Mouse (Mus musculus) left cerebral cortex, adult 18-20 months (tissue): ENCODE data around the gene Gm21317. TPM values are rescaled to one million over a fixed set of nuclear protein-coding genes. Genes with fewer than 3 reads are reported as not detected.
"Not testable (repeated sequence)": the region's sequence is repeated elsewhere in the genome, so short reads cannot be mapped to it uniquely, and the experiment has no call there.

ENCODE experiments used
- DNase-seq, 2 experiments: peaks; one replicate each; pipeline ENCODE4 v3.0.0; 2021 to 2022; ENCODE audit warnings: low spot score in 2 of 2, mixed read lengths in 1 of 2
- long read RNA-seq, 2 experiments: library from polyadenylated mRNA; stranded (forward); transcript quantifications; one replicate each; pipeline ENCODE4 v2.0.0; 2021
- total RNA-seq, 2 experiments: library from RNA; stranded (reverse); gene quantifications; 2 replicates each; pipeline ENCODE4 v1.2.3; 2021

The Gm21317 gene
- not detected for total RNA-seq
- long read RNA-seq, experiment 1, result 0 reads
- long read RNA-seq, experiment 2, result 0 reads

DNA sequence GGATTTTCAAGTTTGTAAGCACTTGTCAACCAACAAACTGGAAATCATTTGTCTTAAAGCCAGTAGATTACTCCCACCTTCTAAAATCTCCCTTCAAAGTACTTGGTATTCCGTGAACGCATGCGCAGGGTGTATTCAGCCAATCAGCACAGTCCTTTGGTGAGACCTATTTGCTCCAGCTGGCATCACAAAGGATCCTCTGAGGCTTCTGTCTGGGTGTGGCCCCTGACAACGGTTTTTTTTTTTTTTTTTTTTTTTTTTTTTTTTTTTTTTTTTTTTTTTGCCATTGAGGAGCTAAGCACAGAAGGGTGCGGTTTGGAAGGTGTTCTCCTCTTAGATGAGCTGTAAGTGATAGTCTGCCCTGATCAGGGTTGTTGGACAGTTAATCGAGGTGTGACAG lies at the start of gene Gm21317:
TSS of gene Gm21317 (plus strand) at position 301 of the 400 bp plus-strand sequence.
- not testable (repeated sequence) for DNase-seq
